Mouse (Mus musculus): ENCODE measurements at regions not wholly inside any gene's neighbourhood (a gene's known extent, or its start where the extent isn't known, plus 50 kb on each side); places are given as distances from the start of the nearest gene placed in this dataset.

- TF ChIP-seq POLR2A (IDR thresholded peaks at IDR 0.05; ENCODE audit: borderline replicate concordance, control insufficient read depth, low read depth, low read length) (no peak), CTCF (IDR thresholded peaks at IDR 0.05; ENCODE audit: control insufficient read depth, insufficient read depth, low read length) (no peak)
Measured at GRCm38 (mm10) chr9:13914131-13914530, 86.6 kb downstream of the Fam76b start.
